Mouse (Mus musculus) liver, embryonic 14.5 days (tissue): ENCODE measurements around the gene Rab26.

Experiments
- CTCF ChIP-seq: IDR thresholded peaks from 2 replicates; pipeline ENCODE4 v1.5.1; 2016; ENCODE audit warnings: antibody characterized with exemption, low read depth, control low read depth
- EP300 ChIP-seq: IDR thresholded peaks from 2 replicates; pipeline ENCODE4 v1.6.1; 2016; ENCODE audit warnings: antibody characterized with exemption, low read depth

DNA sequence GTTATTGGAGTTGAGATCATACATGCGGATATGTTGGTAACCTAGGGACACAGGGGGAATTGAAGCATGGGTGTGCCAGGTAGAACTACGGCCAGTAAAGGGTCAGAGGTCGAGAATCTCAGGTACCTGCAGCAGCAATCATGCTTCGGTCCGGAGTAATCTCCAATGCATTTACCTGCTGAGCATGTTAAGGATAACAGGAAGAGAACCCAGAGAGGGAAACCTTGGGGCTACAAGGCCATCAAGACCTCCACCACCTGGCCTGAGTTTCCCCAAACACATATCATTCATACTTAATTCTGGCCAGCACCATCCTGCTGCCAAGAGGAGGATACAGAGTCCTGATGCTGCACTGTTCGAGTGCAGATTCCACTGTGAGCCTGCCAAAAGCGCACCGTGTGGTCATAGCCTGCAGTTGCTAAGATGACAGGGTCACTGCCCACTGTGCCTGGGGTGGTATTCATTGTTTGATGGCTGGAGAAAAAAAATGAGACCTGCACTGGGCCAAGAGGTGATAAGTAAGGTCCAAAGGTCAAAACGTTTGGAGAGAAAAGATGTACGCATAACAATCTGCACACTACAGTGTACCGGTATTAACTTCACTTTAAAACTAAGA, 55.9 kb downstream of the Rab26 start:
- TF ChIP-seq CTCF (no peak), EP300 (no peak)
